ENCODE assay signal across 22 mouse cellular contexts in the genomic region with DNA sequence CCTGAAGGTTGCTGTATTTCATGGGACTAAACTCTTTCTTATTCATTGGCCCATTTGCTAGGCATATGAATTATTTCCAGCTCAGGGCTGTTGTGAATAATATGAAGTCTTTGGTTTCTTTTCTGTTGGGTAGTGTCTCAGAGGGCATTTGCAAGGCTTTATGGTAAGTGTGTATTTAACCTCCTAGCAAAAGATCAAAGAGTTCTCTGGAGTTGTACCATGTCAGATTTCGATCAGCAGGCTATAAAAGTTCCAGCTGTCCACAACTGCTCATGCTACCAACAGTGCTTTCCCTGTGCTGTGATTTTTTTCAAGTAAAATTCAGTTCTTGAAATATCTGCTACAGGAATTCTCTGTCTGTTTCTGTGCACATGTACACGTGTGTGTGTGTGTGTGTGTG.
"Had no signal": no experiment of that assay in that cellular context is flagged by ENCODE, and none has a peak within 500 bp of the region (broad histone marks: within the 10 kb centered on the region; RNA-seq: fewer than 3 reads in every experiment).

No protein-coding gene starts in this region.

- H3K27ac ChIP-seq: intestine, embryonic 15.5 days; limb, embryonic 15.5 days; liver, embryonic 14.5 days; macrophage; midbrain, embryonic 12.5 days; midbrain, embryonic 15.5 days; neural tube, embryonic 12.5 days; neural tube, embryonic 15.5 days; stomach, postnatal 0 days had no signal

- H3K9me3 ChIP-seq: intestine, embryonic 15.5 days; limb, embryonic 15.5 days; midbrain, embryonic 12.5 days; midbrain, embryonic 15.5 days; neural tube, embryonic 12.5 days; neural tube, embryonic 15.5 days had no signal

- H3K4me2 ChIP-seq: intestine, embryonic 15.5 days; limb, embryonic 15.5 days; liver, embryonic 11.5 days; lung, embryonic 14.5 days; midbrain, embryonic 12.5 days; midbrain, embryonic 15.5 days; neural tube, embryonic 12.5 days; neural tube, embryonic 15.5 days had no signal

- DNase-seq: kidney, adult 2 months; kidney, postnatal 36 days; left cerebral cortex, postnatal 4 days; liver, postnatal 0 days; lung, embryonic 14.5 days; right cerebral cortex, adult 18-20 months; right cerebral cortex, postnatal 14 days; right cerebral cortex, postnatal 4 days; thymus, adult 2 months; thymus, postnatal 14 days; thymus, postnatal 4 days had no signal

- H3K4me1 ChIP-seq: intestine, embryonic 15.5 days; limb, embryonic 15.5 days; midbrain, embryonic 15.5 days; neural tube, embryonic 12.5 days; neural tube, embryonic 15.5 days had no signal

- H3K36me3 ChIP-seq: intestine, embryonic 15.5 days; limb, embryonic 15.5 days; midbrain, embryonic 12.5 days; midbrain, embryonic 15.5 days; neural tube, embryonic 12.5 days; neural tube, embryonic 15.5 days had no signal

- H3K27me3 ChIP-seq: intestine, embryonic 15.5 days; limb, embryonic 15.5 days; midbrain, embryonic 12.5 days; midbrain, embryonic 15.5 days; neural tube, embryonic 12.5 days; neural tube, embryonic 15.5 days had no signal

- ATAC-seq: intestine, embryonic 15.5 days; liver, postnatal 0 days; lung, postnatal 0 days; midbrain, embryonic 15.5 days had no signal

- H3K9ac ChIP-seq: intestine, embryonic 15.5 days; limb, embryonic 15.5 days; liver, embryonic 14.5 days; liver, postnatal 0 days; lung, embryonic 14.5 days; midbrain, embryonic 12.5 days; midbrain, embryonic 15.5 days; neural tube, embryonic 12.5 days; neural tube, embryonic 15.5 days had no signal

- H3K4me3 ChIP-seq: intestine, embryonic 15.5 days; limb, embryonic 15.5 days; midbrain, embryonic 12.5 days; midbrain, embryonic 15.5 days; neural tube, embryonic 12.5 days; neural tube, embryonic 15.5 days had no signal
